Mouse (Mus musculus) spleen, adult 2 months (tissue): ENCODE data around the gene Kcnc2. TPM values are rescaled to one million over a fixed set of nuclear protein-coding genes. Genes with fewer than 3 reads are reported as not detected.

ENCODE experiments used
- DNase-seq, 2 experiments: peaks; one replicate each; pipeline versions ENCODE4 v3.0.0 to v3.0.0-alpha.2; 2012 to 2021; ENCODE audit warnings: low spot score in 2 of 2, low read depth in 1 of 2
- H3K27ac ChIP-seq: fragments of 200-500 bp; 2 replicates; pipeline ENCODE4 v1.5.1; 2012; ENCODE audit warnings: low read length, inconsistent platforms; ENCODE audit not compliant: insufficient read depth
- H3K27me3 ChIP-seq: fragments of 200-500 bp; 2 replicates; pipeline ENCODE4 v1.6.1; 2012; ENCODE audit warnings: mild to moderate bottlenecking, moderate library complexity, low read length, inconsistent platforms; ENCODE audit not compliant: control insufficient read depth, insufficient read depth
- H3K36me3 ChIP-seq: fragments of 200-500 bp; 2 replicates; pipeline ENCODE4 v1.6.1; 2012; ENCODE audit warnings: mild to moderate bottlenecking, low read length, inconsistent platforms; ENCODE audit not compliant: control insufficient read depth, insufficient read depth
- H3K4me1 ChIP-seq: fragments of 200-500 bp; 2 replicates; pipeline ENCODE4 v1.6.1; 2011; ENCODE audit warnings: inconsistent platforms; ENCODE audit not compliant: control insufficient read depth, insufficient read depth, insufficient read length
- H3K4me3 ChIP-seq: fragments of 200-500 bp; 2 replicates; pipeline ENCODE4 v1.5.1; 2011; ENCODE audit warnings: mild to moderate bottlenecking, inconsistent platforms; ENCODE audit not compliant: insufficient read depth, insufficient read length; ENCODE audit errors: extremely low read depth
- CTCF ChIP-seq: fragments of 200-500 bp; IDR thresholded peaks from 2 replicates; pipeline ENCODE4 v1.5.1; 2011; ENCODE audit warnings: mild to moderate bottlenecking, inconsistent platforms; ENCODE audit not compliant: insufficient read depth, insufficient read length, insufficient replicate concordance; ENCODE audit errors: extremely low read depth
- POLR2A ChIP-seq: fragments of 200-500 bp; IDR thresholded peaks from 2 replicates; pipeline ENCODE4 v1.6.1; 2011; ENCODE audit warnings: low read depth, low read length, inconsistent platforms
- WGBS: fragments of 180-500 bp; shearing (Covaris S2); methylation state at CpG from one replicate; pipeline ENCODE4 v1.1.7; 2018; 5-methylcytosine and 5-hydroxymethylcytosine counted together
- polyA plus RNA-seq: library from polyadenylated mRNA; depleted of rRNA; stranded (reverse); fragments of >200 nt; gene quantifications from 2 replicates; pipeline ENCODE4 v1.2.3, GENCODE M21; 2012

The Kcnc2 gene
- polyA plus RNA-seq, 1 experiment, result 0.02 TPM

GRCm38 (mm10) chr10:112394399-112394970 lies 123.6 kb downstream of the Kcnc2 start:
- no peak for TF ChIP-seq CTCF
- WGBS, result 80% methylated on average over 8 of the region's 8 CpGs
- Histone ChIP-seq H3K27me3 (no peaks in the 10 kb centered on the region), H3K4me1 (no peaks in the 10 kb centered on the region), H3K4me3 (no peak overlapping the region), H3K27ac (no peak overlapping the region), H3K36me3 (no peaks in the 10 kb centered on the region)
- no peak for DNase-seq

DNA sequence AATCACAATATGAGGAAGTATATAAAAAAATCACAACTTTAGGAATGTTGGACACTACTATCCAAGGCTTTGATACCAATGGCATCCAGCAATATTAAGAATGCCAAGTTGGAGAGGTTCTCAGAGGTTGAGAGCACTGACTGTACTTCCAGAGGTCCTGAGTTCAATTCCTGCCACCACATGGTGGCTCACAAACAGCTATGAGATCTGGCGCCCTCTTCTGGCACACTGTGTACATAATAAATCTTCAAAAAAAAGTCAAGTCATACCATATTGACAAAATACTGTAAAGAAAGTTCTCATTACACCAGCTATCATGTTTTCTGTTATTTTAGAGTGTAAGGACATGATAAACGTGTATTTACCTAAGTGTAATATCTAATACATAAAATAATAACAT lies 126.3 kb downstream of the Kcnc2 start:
- no peak for DNase-seq
- no peaks in the 10 kb centered on the region for H3K36me3 ChIP-seq
- TF ChIP-seq POLR2A (no peak), CTCF (no peak)
- no peaks in the 10 kb centered on the region for H3K4me1 ChIP-seq
- H3K4me3 ChIP-seq, result no peak overlapping the region
- H3K27me3 ChIP-seq, result no peaks in the 10 kb centered on the region
- 34% methylated on average over 2 of the region's 2 CpGs for WGBS
- no peak overlapping the region for H3K27ac ChIP-seq

- H3K4me3 ChIP-seq, result no peak overlapping the region
- 83% methylated on average over 9 of the region's 9 CpGs for WGBS
- TF ChIP-seq POLR2A (no peak), CTCF (no peak)
- no peak for DNase-seq
- no peaks in the 10 kb centered on the region for H3K36me3 ChIP-seq
- H3K4me1 ChIP-seq, result no peaks in the 10 kb centered on the region
- no peaks in the 10 kb centered on the region for H3K27me3 ChIP-seq
- no peak overlapping the region for H3K27ac ChIP-seq
Measured at GRCm38 (mm10) chr10:112400591-112401404, 129.9 kb downstream of the Kcnc2 start.

- Histone ChIP-seq H3K27me3 (no peaks in the 10 kb centered on the region), H3K4me3 (no peak overlapping the region), H3K27ac (no peak overlapping the region), H3K4me1 (no peaks in the 10 kb centered on the region), H3K36me3 (no peaks in the 10 kb centered on the region)
- no peak for DNase-seq
- WGBS, result 60% methylated on average over 2 of the region's 2 CpGs
- TF ChIP-seq POLR2A, result no peak
- no peak for TF ChIP-seq CTCF
Measured at GRCm38 (mm10) chr10:112409525-112409924, 138.6 kb downstream of the Kcnc2 start.

DNA sequence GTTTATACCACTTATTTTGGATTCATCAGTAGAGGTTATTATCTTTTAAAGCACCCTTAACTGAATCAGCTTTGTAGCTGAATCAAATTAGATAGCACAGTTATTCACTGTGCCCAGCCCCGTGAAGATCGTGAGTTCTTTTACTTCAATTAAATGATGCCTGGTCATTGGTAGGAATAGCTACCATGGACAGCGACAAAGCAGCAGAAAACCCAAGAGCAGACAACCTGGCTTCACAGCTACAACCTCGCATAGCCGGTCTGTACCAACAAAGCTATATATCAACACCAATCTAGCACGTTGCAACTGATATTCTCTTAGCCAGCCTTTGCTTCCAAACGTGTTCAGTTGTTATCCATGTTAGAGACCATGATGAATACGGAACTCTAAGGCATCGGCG lies 152.4 kb downstream of the Kcnc2 start:
- Histone ChIP-seq H3K27me3 (no peaks in the 10 kb centered on the region), H3K4me3 (no peak overlapping the region), H3K36me3 (no peaks in the 10 kb centered on the region), H3K4me1 (no peaks in the 10 kb centered on the region), H3K27ac (no peak overlapping the region)
- no peak for TF ChIP-seq CTCF
- no peak for TF ChIP-seq POLR2A
- DNase-seq, result no peak
- 66% methylated on average over 10 of the region's 10 CpGs for WGBS

GRCm38 (mm10) chr10:112436950-112437349 lies 166.0 kb downstream of the Kcnc2 start:
- Histone ChIP-seq H3K27me3 (no peaks in the 10 kb centered on the region), H3K4me1 (no peaks in the 10 kb centered on the region), H3K4me3 (no peak overlapping the region), H3K27ac (no peak overlapping the region), H3K36me3 (no peaks in the 10 kb centered on the region)
- no peak for DNase-seq
- 68% methylated on average over 2 of the region's 2 CpGs for WGBS
- TF ChIP-seq POLR2A (no peak), CTCF (no peak)

DNA sequence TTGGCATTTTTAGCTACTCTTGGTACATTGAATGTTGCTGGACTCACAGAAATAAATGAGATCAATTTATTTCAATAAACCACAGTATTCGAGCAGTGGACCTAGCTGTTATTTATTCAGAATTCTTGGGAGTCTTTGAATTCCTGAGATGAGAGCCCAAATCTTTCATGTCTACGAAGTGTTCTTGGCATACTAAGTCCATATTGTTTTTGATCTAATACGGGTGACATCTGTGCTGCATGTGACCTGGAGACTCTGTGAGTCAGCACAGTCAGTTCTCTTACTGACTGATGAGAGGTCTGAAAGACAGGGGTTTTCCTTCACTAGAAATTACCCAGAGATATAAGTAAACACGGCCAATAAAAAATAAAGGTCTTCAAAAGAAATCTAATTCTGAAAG lies 173.7 kb downstream of the Kcnc2 start:
- Histone ChIP-seq H3K27ac (no peak overlapping the region), H3K27me3 (no peaks in the 10 kb centered on the region), H3K36me3 (no peaks in the 10 kb centered on the region), H3K4me1 (no peaks in the 10 kb centered on the region), H3K4me3 (no peak overlapping the region)
- TF ChIP-seq CTCF (no peak), POLR2A (no peak)
- no peak for DNase-seq
- WGBS, result 86% methylated on average over 4 of the region's 4 CpGs
